Mouse (Mus musculus) C2C12 (cell line): Measurements from ENCODE around the gene Gbp5. TPM values are rescaled to one million over a fixed set of nuclear protein-coding genes. Genes with fewer than 3 reads are reported as not detected.
"Not testable (repeated sequence)": the region's sequence is repeated elsewhere in the genome, so short reads cannot be mapped to it uniquely, and the experiment has no call there.

Experiments
- H3K27me3 ChIP-seq: one replicate; pipeline ENCODE4 v1.6.1; 2011; ENCODE audit not compliant: control insufficient read depth, insufficient read depth, insufficient read length
- H3K36me3 ChIP-seq: one replicate; pipeline ENCODE4 v1.6.1; 2011; ENCODE audit not compliant: control insufficient read depth, insufficient read depth
- H3K4me3 ChIP-seq: one replicate; pipeline ENCODE4 v1.5.1; 2011; ENCODE audit warnings: mild to moderate bottlenecking, control low read depth; ENCODE audit not compliant: poor library complexity, insufficient read depth, severe bottlenecking
- H3K79me2 ChIP-seq: one replicate; pipeline ENCODE4 v1.6.1; 2011; ENCODE audit not compliant: control insufficient read depth, insufficient read depth
- H3K79me3 ChIP-seq: one replicate; pipeline ENCODE4 v1.6.1; 2011; ENCODE audit warnings: low read depth, control low read depth
- H3ac ChIP-seq: one replicate; pipeline ENCODE3; 2011; ENCODE audit warnings: low read depth; ENCODE audit not compliant: control insufficient read depth, insufficient read length
- CEBPB ChIP-seq: IDR thresholded peaks from one replicate; pipeline ENCODE4 v1.6.1; 2011; ENCODE audit warnings: low read depth, mild to moderate bottlenecking, control low read depth, moderate library complexity
- CTCF ChIP-seq: IDR thresholded peaks from one replicate; pipeline ENCODE4 v1.5.1; 2011; ENCODE audit not compliant: control insufficient read depth, insufficient read depth, insufficient read length
- FOSL1 ChIP-seq: IDR thresholded peaks from one replicate; pipeline ENCODE4 v1.8.0; 2011; ENCODE audit warnings: mild to moderate bottlenecking, low read length; ENCODE audit not compliant: poor library complexity, insufficient read depth, severe bottlenecking
- MAX ChIP-seq: IDR thresholded peaks from one replicate; pipeline ENCODE4 v1.6.1; 2011; ENCODE audit warnings: mild to moderate bottlenecking, control low read depth
- MYOD1 ChIP-seq: IDR thresholded peaks from one replicate; pipeline ENCODE4 v1.6.1; 2011; ENCODE audit warnings: low read depth; ENCODE audit not compliant: control insufficient read depth, insufficient read length
- MYOG ChIP-seq: IDR thresholded peaks from one replicate; pipeline ENCODE4 v1.6.1; 2011; ENCODE audit not compliant: control insufficient read depth, insufficient read length; ENCODE audit errors: extremely low read depth
- USF1 ChIP-seq: IDR thresholded peaks from one replicate; pipeline ENCODE4 v1.6.1; 2011; ENCODE audit warnings: low read depth, mild to moderate bottlenecking, control low read depth, moderate library complexity
- polyA plus RNA-seq: library from polyadenylated mRNA; unstranded; fragments of >200 nt; fragmentation: generic; extraction: Trizol; gene quantifications from one replicate; pipeline ENCODE4 v1.2.1, GENCODE M21; 2012; ENCODE audit warnings: missing spikeins

The Gbp5 gene
- polyA plus RNA-seq, 1 experiment: not detected

DNA sequence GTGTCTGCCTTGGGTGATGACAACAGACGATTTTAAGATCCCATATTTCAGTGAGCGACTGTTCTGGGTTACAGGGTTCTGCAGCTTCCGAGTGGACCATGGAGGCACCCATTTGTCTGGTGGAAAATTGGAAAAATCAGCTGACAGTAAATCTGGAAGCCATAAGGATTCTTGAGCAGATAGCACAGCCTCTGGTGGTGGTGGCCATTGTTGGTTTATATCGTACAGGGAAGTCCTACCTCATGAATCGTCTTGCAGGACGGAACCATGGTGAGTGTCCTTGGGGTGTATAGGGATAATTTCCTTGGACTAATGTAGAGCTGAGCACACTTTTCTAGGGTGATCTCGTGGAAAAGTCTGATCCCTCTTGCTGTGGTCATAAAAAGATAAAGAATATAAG is 67.9 kb downstream of the Gbp5 start:
- Histone ChIP-seq H3K79me3 (no peaks in the 10 kb centered on the region), H3ac (no peak overlapping the region), H3K36me3 (no peaks in the 10 kb centered on the region), H3K79me2 (no peaks in the 10 kb centered on the region), H3K4me3 (no peak overlapping the region), H3K27me3 (no peaks in the 10 kb centered on the region)
- no peak for TF ChIP-seq MYOG
- no peak for TF ChIP-seq CTCF
- no peak for TF ChIP-seq MAX
- no peak for TF ChIP-seq USF1
- TF ChIP-seq CEBPB: no peak
- TF ChIP-seq FOSL1: no peak
- TF ChIP-seq MYOD1: no peak

DNA sequence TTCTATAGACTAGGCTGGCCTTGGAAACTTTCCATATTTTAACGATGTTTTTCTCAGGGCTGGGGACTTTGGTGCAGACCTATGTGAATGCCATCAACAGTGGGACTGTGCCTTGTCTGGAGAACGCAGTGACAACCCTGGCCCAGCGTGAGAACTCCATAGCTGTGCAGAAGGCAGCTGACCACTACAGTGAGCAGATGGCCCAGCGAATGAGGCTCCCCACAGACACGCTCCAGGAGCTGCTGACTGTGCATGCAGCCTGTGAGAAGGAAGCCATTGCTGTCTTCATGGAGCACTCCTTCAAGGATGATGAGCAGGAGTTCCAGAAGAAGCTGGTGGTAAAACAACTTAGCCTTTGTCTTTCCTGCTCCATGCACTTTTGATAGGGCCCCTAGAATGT is 73.7 kb downstream of the Gbp5 start:
- not testable (repeated sequence) for H3K79me3 ChIP-seq, H3K36me3 ChIP-seq, H3K27me3 ChIP-seq, H3K79me2 ChIP-seq, H3ac ChIP-seq, H3K4me3 ChIP-seq

DNA sequence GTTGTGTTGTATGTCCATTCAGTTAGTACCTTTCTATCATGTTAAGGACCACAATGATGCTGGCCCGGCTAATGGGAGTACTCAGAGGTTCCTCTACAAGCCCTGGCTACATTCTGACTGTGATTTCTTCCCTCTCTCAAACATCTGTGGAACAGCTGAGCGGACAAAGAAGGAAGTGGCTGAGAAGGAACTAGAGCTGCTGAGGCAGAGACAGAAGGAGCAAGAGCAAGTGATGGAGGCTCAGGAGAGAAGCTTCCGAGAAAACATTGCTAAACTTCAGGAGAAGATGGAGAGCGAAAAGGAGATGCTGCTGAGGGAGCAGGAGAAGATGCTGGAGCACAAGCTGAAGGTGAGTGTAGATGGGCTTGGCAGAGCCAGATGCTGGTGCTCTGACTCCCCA is 77.0 kb downstream of the Gbp5 start:
- no peaks in the 10 kb centered on the region for H3K36me3 ChIP-seq
- TF ChIP-seq MYOG (no peak), CTCF (no peak), MAX (no peak), MYOD1 (no peak), CEBPB (no peak), USF1 (no peak), FOSL1 (no peak)
- no peaks in the 10 kb centered on the region for H3K27me3 ChIP-seq
- H3K79me3 ChIP-seq: no peaks in the 10 kb centered on the region
- no peak overlapping the region for H3K4me3 ChIP-seq
- no peaks in the 10 kb centered on the region for H3K79me2 ChIP-seq
- no peak overlapping the region for H3ac ChIP-seq

Other genes starting within 250 kb of the Gbp5 start
- gene Pdlim5, start 98.3 kb upstream of the Gbp5 start, polyA plus RNA-seq: 40.0 TPM
- not detected for gene Gbp7, start 36.4 kb downstream of the Gbp5 start, polyA plus RNA-seq
- gene Gbp3, start 66.0 kb downstream of the Gbp5 start, polyA plus RNA-seq: 0.11 TPM
- gene Gbp2b, start 100.9 kb downstream of the Gbp5 start, polyA plus RNA-seq: 0.05 TPM
- 0.14 TPM for gene Gbp2, start 126.6 kb downstream of the Gbp5 start, polyA plus RNA-seq
- 0.71 TPM for gene Kyat3, start 207.1 kb downstream of the Gbp5 start, polyA plus RNA-seq